Mouse (Mus musculus) megakaryocyte, embryonic 14.5 days (primary cell): ENCODE measurements around the gene Casq1. TPM values are rescaled to one million over a fixed set of nuclear protein-coding genes. Genes with fewer than 3 reads are reported as not detected.

Experiments
- H3K27me3 ChIP-seq: replicated peaks from 2 replicates; pipeline ENCODE3; 2012; ENCODE audit warnings: inconsistent platforms
- H3K36me3 ChIP-seq: replicated peaks from 2 replicates; pipeline ENCODE3; 2012; ENCODE audit warnings: low read length, inconsistent platforms, mixed read lengths
- H3K4me1 ChIP-seq: 2 replicates; pipeline ENCODE4 v1.6.1; 2012; ENCODE audit warnings: inconsistent platforms
- H3K4me3 ChIP-seq: replicated peaks from 2 replicates; pipeline ENCODE3; 2012; ENCODE audit warnings: moderate library complexity, mild to moderate bottlenecking, inconsistent platforms
- H3K9me3 ChIP-seq: 2 replicates; pipeline ENCODE4 v1.6.1; 2012; ENCODE audit warnings: inconsistent platforms
- FLI1 ChIP-seq: IDR thresholded peaks from 2 replicates; pipeline ENCODE4 v1.6.1; 2012; ENCODE audit warnings: low read length, inconsistent platforms, mixed read lengths
- GATA1 ChIP-seq: IDR thresholded peaks from 3 replicates; pipeline ENCODE4 v1.6.1; 2012; ENCODE audit warnings: mixed read lengths, low read length, inconsistent platforms, borderline replicate concordance
- polyA plus RNA-seq: library from polyadenylated mRNA; stranded (reverse); fragments of >175 nt; gene quantifications from 2 replicates; pipeline ENCODE4 v1.2.3, GENCODE M21; 2012; ENCODE audit warnings: low replicate concordance; ENCODE audit not compliant: insufficient read depth

Casq1 gene
- polyA plus RNA-seq, 1 experiment, result not detected

- Histone ChIP-seq H3K4me3 (no peak overlapping the region), H3K27me3 (no peaks in the 10 kb centered on the region), H3K4me1 (peaks cover 7% of the 10 kb centered on the region), H3K36me3 (peaks cover 91% of the 10 kb centered on the region), H3K9me3 (no peaks in the 10 kb centered on the region)
- TF ChIP-seq FLI1 (no peak), GATA1 (no peak)
These were observed 35.8 kb downstream of the Casq1 start for GRCm38 (mm10) chr1:172183915-172184314.

DNA sequence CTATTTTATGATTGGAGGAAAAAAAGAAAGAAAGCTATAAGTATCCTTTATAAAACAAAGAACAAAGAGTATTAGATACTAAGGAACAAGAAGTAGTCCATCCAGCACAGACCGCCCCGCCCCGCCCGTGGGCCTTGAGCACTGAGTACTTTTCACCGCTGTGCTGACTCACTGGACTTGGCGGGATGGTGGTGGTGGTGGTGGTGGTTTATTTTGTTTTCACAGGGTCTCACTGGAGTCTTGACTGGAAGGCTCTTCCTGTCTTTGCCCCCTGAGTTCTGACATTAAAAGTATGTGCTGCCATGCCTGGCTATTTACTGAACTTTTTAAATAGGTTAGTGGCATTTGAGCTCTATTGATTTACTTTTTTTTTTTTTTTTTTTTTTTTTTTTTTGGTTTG, 36.6 kb downstream of the Casq1 start:
- peaks cover 7% of the 10 kb centered on the region for H3K4me1 ChIP-seq
- no peaks in the 10 kb centered on the region for H3K9me3 ChIP-seq
- no peak for TF ChIP-seq GATA1
- no peak for TF ChIP-seq FLI1
- H3K27me3 ChIP-seq, result no peaks in the 10 kb centered on the region
- no peak overlapping the region for H3K4me3 ChIP-seq
- peaks cover 89% of the 10 kb centered on the region for H3K36me3 ChIP-seq

DNA sequence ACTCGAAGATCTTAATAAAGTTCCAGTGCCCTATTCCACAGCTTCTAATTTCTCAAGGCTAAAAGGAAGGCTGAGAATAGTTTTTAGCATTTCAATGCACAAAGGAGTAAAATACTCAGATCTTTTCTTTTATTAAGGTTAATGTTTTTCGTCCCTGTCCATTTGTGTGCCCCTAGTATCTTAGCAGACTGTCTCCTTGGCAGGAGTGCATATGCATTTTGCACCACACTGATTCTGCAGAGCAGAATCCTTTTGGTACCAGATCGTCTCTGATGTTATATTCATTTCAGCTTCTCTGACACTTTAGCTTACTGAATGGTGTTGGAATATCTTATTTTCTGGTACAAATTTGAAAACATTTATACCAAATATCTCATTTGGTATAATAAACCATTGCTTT, 37.9 kb downstream of the Casq1 start:
- H3K36me3 ChIP-seq, result peaks cover 89% of the 10 kb centered on the region
- TF ChIP-seq FLI1 (no peak), GATA1 (no peak)
- peaks cover 5% of the 10 kb centered on the region for H3K4me1 ChIP-seq
- no peaks in the 10 kb centered on the region for H3K9me3 ChIP-seq
- no peak overlapping the region for H3K4me3 ChIP-seq
- H3K27me3 ChIP-seq, result no peaks in the 10 kb centered on the region

GRCm38 (mm10) chr1:172180881-172181280, 38.8 kb downstream of the Casq1 start:
- peaks cover 4% of the 10 kb centered on the region; the same call in 1 of the 2 replicates for H3K4me1 ChIP-seq
- no peaks in the 10 kb centered on the region for H3K9me3 ChIP-seq
- H3K36me3 ChIP-seq, result peaks cover 88% of the 10 kb centered on the region

GRCm38 (mm10) chr1:172179102-172179501, 40.6 kb downstream of the Casq1 start:
- H3K4me1 ChIP-seq, result peaks cover 4% of the 10 kb centered on the region; the same call in 1 of the 2 replicates
- TF ChIP-seq FLI1 (no peak), GATA1 (no peak)
- H3K4me3 ChIP-seq, result no peak overlapping the region
- H3K36me3 ChIP-seq, result peaks cover 89% of the 10 kb centered on the region
- no peaks in the 10 kb centered on the region for H3K27me3 ChIP-seq
- no peaks in the 10 kb centered on the region for H3K9me3 ChIP-seq

More at GRCm38 (mm10) chr1:172180881-172181280, 38.8 kb downstream of the Casq1 start:
- no peak overlapping the region for H3K4me3 ChIP-seq
- no peaks in the 10 kb centered on the region for H3K27me3 ChIP-seq
- no peak for TF ChIP-seq GATA1
- no peak for TF ChIP-seq FLI1

GRCm38 (mm10) chr1:172177791-172178190, 41.9 kb downstream of the Casq1 start:
- peaks cover 96% of the 10 kb centered on the region for H3K36me3 ChIP-seq
- 0 out of 2 replicates have a peak, but pooled peaks cover 3% of the 10 kb centered on the region for H3K4me1 ChIP-seq
- no peak overlapping the region for H3K4me3 ChIP-seq
- H3K9me3 ChIP-seq, result no peaks in the 10 kb centered on the region
- H3K27me3 ChIP-seq, result no peaks in the 10 kb centered on the region
- no peak for TF ChIP-seq FLI1
- TF ChIP-seq GATA1, result no peak

- Histone ChIP-seq H3K4me3 (no peak overlapping the region), H3K9me3 (no peaks in the 10 kb centered on the region), H3K36me3 (peaks cover 96% of the 10 kb centered on the region), H3K27me3 (no peaks in the 10 kb centered on the region), H3K4me1 (no peaks in the 10 kb centered on the region)
- no peak for TF ChIP-seq GATA1
- no peak for TF ChIP-seq FLI1
These were observed 46.5 kb downstream of the Casq1 start for GRCm38 (mm10) chr1:172173181-172173580.

GRCm38 (mm10) chr1:172172381-172172780, 47.3 kb downstream of the Casq1 start:
- TF ChIP-seq FLI1 (no peak), GATA1 (no peak)
- H3K36me3 ChIP-seq, result peaks cover 96% of the 10 kb centered on the region

GRCm38 (mm10) chr1:172169809-172170208, 49.9 kb downstream of the Casq1 start:
- TF ChIP-seq GATA1, result no peak
- no peak for TF ChIP-seq FLI1
- Histone ChIP-seq H3K9me3 (no peaks in the 10 kb centered on the region), H3K27me3 (no peaks in the 10 kb centered on the region), H3K36me3 (peaks cover 98% of the 10 kb centered on the region), H3K4me3 (no peak overlapping the region), H3K4me1 (no peaks in the 10 kb centered on the region)

More at GRCm38 (mm10) chr1:172172381-172172780, 47.3 kb downstream of the Casq1 start:
- Histone ChIP-seq H3K4me3 (no peak overlapping the region), H3K27me3 (no peaks in the 10 kb centered on the region), H3K9me3 (no peaks in the 10 kb centered on the region), H3K4me1 (no peaks in the 10 kb centered on the region)

DNA sequence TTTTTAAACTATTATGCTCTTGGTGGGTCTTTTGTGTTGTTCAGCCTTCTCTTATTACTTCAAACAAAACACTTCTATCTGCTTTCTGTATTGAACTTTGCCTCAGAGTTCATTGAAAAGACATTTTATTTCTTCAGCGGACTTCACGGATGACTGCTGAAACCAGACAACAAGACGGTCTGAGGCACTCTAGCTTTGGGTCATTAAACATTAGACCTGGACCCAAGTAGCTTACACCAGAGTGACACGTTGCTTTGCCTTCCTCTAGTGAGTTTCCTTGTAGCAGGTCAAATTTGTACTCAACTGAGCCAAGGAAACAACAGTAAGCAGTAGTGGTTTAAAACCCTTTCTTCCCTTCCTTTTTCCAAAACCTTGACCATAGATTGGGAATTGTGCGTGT, 51.8 kb downstream of the Casq1 start:
- no peak overlapping the region for H3K4me3 ChIP-seq
- H3K9me3 ChIP-seq, result no peaks in the 10 kb centered on the region
- peaks cover 98% of the 10 kb centered on the region for H3K36me3 ChIP-seq
- peaks cover 10% of the 10 kb centered on the region; the same call in 1 of the 2 replicates for H3K4me1 ChIP-seq
- no peaks in the 10 kb centered on the region for H3K27me3 ChIP-seq
- no peak for TF ChIP-seq FLI1
- no peak for TF ChIP-seq GATA1

DNA sequence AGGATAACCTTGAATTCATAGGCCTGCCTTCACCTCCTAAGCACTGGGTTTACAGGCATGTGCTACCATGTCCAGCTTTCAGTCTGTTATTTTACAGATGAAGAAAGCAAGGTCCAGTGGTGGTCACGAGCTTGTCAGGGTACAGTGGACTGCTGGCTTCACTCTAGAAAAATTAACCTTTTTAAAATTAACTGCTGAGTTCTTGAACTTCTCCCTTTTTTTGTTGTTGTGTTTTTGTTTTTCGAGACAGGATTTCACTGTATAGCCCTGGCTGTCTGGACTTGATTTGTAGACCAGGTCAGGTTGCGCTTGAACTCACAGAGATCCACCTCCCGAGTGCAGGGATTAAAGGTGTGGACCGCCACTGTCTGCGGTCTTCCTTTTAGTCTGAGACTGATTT, 56.7 kb downstream of the Casq1 start:
- H3K27me3 ChIP-seq, result no peaks in the 10 kb centered on the region
- H3K4me1 ChIP-seq, result peaks cover 35% of the 10 kb centered on the region
- TF ChIP-seq FLI1, result no peak
- TF ChIP-seq GATA1, result no peak
- H3K36me3 ChIP-seq, result peaks cover 79% of the 10 kb centered on the region
- no peak overlapping the region for H3K4me3 ChIP-seq
- H3K9me3 ChIP-seq, result no peaks in the 10 kb centered on the region
